Mouse (Mus musculus): ENCODE measurements around the gene Rbm17.

DNA sequence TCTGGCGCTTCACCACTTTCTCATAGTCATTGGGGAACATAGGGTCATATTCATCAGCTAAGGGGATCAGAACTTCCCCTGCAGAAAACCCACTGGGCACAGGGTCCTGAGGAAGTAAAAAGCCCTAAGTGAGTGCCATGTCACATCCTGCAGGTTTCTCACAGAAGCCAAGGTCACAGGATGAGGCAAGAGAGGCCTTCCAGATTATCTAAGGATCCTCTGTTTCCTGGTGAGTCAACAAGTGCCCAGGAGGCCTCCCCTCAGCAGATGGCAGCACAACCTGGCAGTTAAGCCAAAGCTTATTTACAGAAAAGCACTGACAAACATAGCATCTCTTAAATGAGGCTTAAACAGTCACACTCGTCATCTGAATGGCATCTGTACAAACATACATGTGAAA lies 7.3 kb downstream of the Rbm17 start:
- TF ChIP-seq EP300 (IDR thresholded peaks at IDR 0.05; ENCODE audit: insufficient read depth, low read depth, low read length) (no peak), CTCF (IDR thresholded peaks at IDR 0.05) (no peak)

Data from heart, adult 2 months (tissue).